8 mouse cellular contexts compared by ENCODE assay signal in genomic region chr2:30236426-30237198, GRCm38 (mm10). TPM values are rescaled to one million over a fixed set of nuclear protein-coding genes. Genes with fewer than 3 reads are reported as not detected.
A peak's percentile ranks its signal among the peaks of the same experiment; 100 is the strongest.
DNase-seq lines count a peak whose midpoint lies in the region; ATAC-seq and TF ChIP-seq lines count a peak whose summit lies in the region.

No protein-coding gene starts in this region.

- H3K27ac ChIP-seq in cortical plate, adult 2 months (ENCODE audit: insufficient read depth, low read length): peak overlapping the region; percentile 73; the same call in 1 of the 2 replicates
- peak overlapping the region; percentile 70; the same call in 1 of the 2 replicates for H3K27ac ChIP-seq in hindbrain, embryonic 11.5 days (ENCODE audit: low read depth, low read length)
- peak overlapping the region; percentile 57 for H3K27ac ChIP-seq in midbrain, embryonic 13.5 days

- H3K9ac ChIP-seq in hindbrain, embryonic 11.5 days (ENCODE audit: low read depth, low read length): peak overlapping the region; percentile 75
- H3K9ac ChIP-seq in midbrain, embryonic 13.5 days (replicated peaks): peak overlapping the region; percentile 65

- H3K4me2 ChIP-seq in hindbrain, embryonic 11.5 days (replicated peaks; ENCODE audit: low read depth, low read length): peak overlapping the region; percentile 78
- peak overlapping the region; percentile 67 for H3K4me2 ChIP-seq in midbrain, embryonic 13.5 days (replicated peaks)

- peaks cover 22% of the 10 kb centered on the region for H3K4me1 ChIP-seq in lung, adult 2 months (ENCODE audit: control insufficient read depth, insufficient read depth, low read length)
- H3K4me1 ChIP-seq in cortical plate, adult 2 months (ENCODE audit: control insufficient read depth, insufficient read depth, low read length): peaks cover 8% of the 10 kb centered on the region
- peaks cover 11% of the 10 kb centered on the region; the same call in 1 of the 2 replicates for H3K4me1 ChIP-seq in hindbrain, embryonic 11.5 days (replicated peaks; ENCODE audit: control insufficient read depth, insufficient read depth, low read length)
- H3K4me1 ChIP-seq in midbrain, embryonic 13.5 days (replicated peaks): peaks cover 30% of the 10 kb centered on the region

- 0 out of 2 replicates have a peak, but pooled peaks cover 7% of the 10 kb centered on the region for H3K36me3 ChIP-seq in hindbrain, embryonic 11.5 days (ENCODE audit: control insufficient read depth, insufficient read depth, low read length)
- peaks cover 14% of the 10 kb centered on the region for H3K36me3 ChIP-seq in midbrain, embryonic 13.5 days

- H3K4me3 ChIP-seq in lung, adult 2 months (replicated peaks; ENCODE audit: extremely low read depth, low read depth, low read length): peak overlapping the region; percentile 94
- peak overlapping the region; percentile 93 for H3K4me3 ChIP-seq in cortical plate, adult 2 months (ENCODE audit: insufficient read depth, low read length)
- H3K4me3 ChIP-seq in hindbrain, embryonic 11.5 days (ENCODE audit: low read depth, low read length): peak overlapping the region; percentile 54
- H3K4me3 ChIP-seq in midbrain, embryonic 13.5 days (replicated peaks): peak overlapping the region; percentile 70

- intact Hi-C loops in left cerebral cortex, postnatal 36 days (cut with DNase I): loop anchor here (1.0 to 10.0 kb wide), 3 partner anchors 31 to 62 kb away; partner anchors contain the start of genes Endog, Kyat1 and Spout1

- WGBS in lung, adult 2 months: 3% methylated on average over 18 of the region's 18 CpGs
- 6% methylated on average over 18 of the region's 18 CpGs for WGBS in hindbrain, embryonic 11.5 days
- 5% methylated on average over 18 of the region's 18 CpGs for WGBS in midbrain, embryonic 13.5 days

- H3K27me3 ChIP-seq in hindbrain, embryonic 11.5 days (ENCODE audit: control insufficient read depth, insufficient read depth, low read length): no peaks in the 10 kb centered on the region
- no peaks in the 10 kb centered on the region for H3K27me3 ChIP-seq in midbrain, embryonic 13.5 days

- TF ChIP-seq CTCF in lung, adult 2 months (IDR thresholded peaks at IDR 0.05; ENCODE audit: insufficient read depth, low read length): no peak
- TF ChIP-seq CTCF in cortical plate, adult 2 months (IDR thresholded peaks at IDR 0.05; ENCODE audit: extremely low read depth, insufficient read depth, low read length): no peak

- no peaks in the 10 kb centered on the region for H3K9me3 ChIP-seq in hindbrain, embryonic 11.5 days (ENCODE audit: control insufficient read depth, low read length)
- no peaks in the 10 kb centered on the region for H3K9me3 ChIP-seq in midbrain, embryonic 13.5 days

- no peak for DNase-seq in lung, adult 2 months
- no peak for DNase-seq in lung, postnatal 4 days
- peak; percentile 51 for DNase-seq in hindbrain, embryonic 11.5 days (ENCODE audit: low spot score)
- DNase-seq in left cerebral cortex, postnatal 36 days (ENCODE audit: low spot score in 2 of 2): no peak
- DNase-seq in left cerebral cortex, adult 11 months (ENCODE audit: low spot score): no peak

- TF ChIP-seq POLR2A in lung, adult 2 months (IDR thresholded peaks at IDR 0.05; ENCODE audit: borderline replicate concordance, extremely low read depth, low read depth, low read length): no peak
- TF ChIP-seq POLR2A in cortical plate, adult 2 months (IDR thresholded peaks at IDR 0.05; ENCODE audit: extremely low read depth, insufficient read depth, low read length): no peak

- ATAC-seq in hindbrain, embryonic 11.5 days (ENCODE audit: low FRiP score): peak; percentile 8; the same call in 1 of the 2 replicates
- no peak for ATAC-seq in midbrain, embryonic 13.5 days
- no peak for ATAC-seq in cerebellum, adult (ENCODE audit: insufficient number of reproducible peaks, low FRiP score, low TSS enrichment)

RNA-seq across cellular contexts. Expression of gene Lrrc8a, which starts 0.9 kb away (rescaled TPM):
- polyA plus RNA-seq in lung, adult 2 months (2012; rRNA removed): 56.5 and 66.7 TPM in 2 replicates
- polyA plus RNA-seq in cortical plate, adult 2 months (2012; rRNA removed): 32.4 and 35.3 TPM in 2 replicates
- polyA plus RNA-seq in hindbrain, embryonic 11.5 days (2014; fragmentation: Nextera tagmentation; extraction: Ambion mirVana): 47.6 and 55.9 TPM in 2 replicates
- polyA plus RNA-seq in midbrain, embryonic 13.5 days (2015; fragmentation: Nextera tagmentation; extraction: Ambion mirVana): 61.6 and 62.2 TPM in 2 replicates
- 10 to 100 TPM; 59.6 to 62.3 TPM for total RNA-seq in left cerebral cortex, postnatal 36 days (2021)

RNA-seq across cellular contexts. Expression of gene Gm28035, which starts 3.8 kb away (rescaled TPM):
- 11.6 and 18.8 TPM in 2 replicates for polyA plus RNA-seq in lung, adult 2 months (2012; rRNA removed)
- 17.7 and 18.5 TPM in 2 replicates for polyA plus RNA-seq in cortical plate, adult 2 months (2012; rRNA removed)
- 0.06 and 0.07 TPM in 2 replicates for polyA plus RNA-seq in hindbrain, embryonic 11.5 days (2014; fragmentation: Nextera tagmentation; extraction: Ambion mirVana)
- 0.39 and 0.40 TPM in 2 replicates for polyA plus RNA-seq in midbrain, embryonic 13.5 days (2015; fragmentation: Nextera tagmentation; extraction: Ambion mirVana)
- total RNA-seq in left cerebral cortex, postnatal 36 days (2021): 10 to 100 TPM in 1 of 2 experiments, 1 to 10 TPM in 1; 7.8 to 13.6 TPM

RNA-seq across cellular contexts. Expression of gene Phyhd1, which starts 29.4 kb away (rescaled TPM):
- polyA plus RNA-seq in lung, adult 2 months (2012; rRNA removed): 16.0 and 23.9 TPM in 2 replicates
- 32.2 and 34.1 TPM in 2 replicates for polyA plus RNA-seq in cortical plate, adult 2 months (2012; rRNA removed)
- 4.2 and 5.6 TPM in 2 replicates for polyA plus RNA-seq in hindbrain, embryonic 11.5 days (2014; fragmentation: Nextera tagmentation; extraction: Ambion mirVana)
- polyA plus RNA-seq in midbrain, embryonic 13.5 days (2015; fragmentation: Nextera tagmentation; extraction: Ambion mirVana): 5.7 and 7.7 TPM in 2 replicates
- 10 to 100 TPM; 13.8 to 26.5 TPM for total RNA-seq in left cerebral cortex, postnatal 36 days (2021)

RNA-seq across cellular contexts. Expression of gene Kyat1, which starts 31.0 kb away (rescaled TPM):
- polyA plus RNA-seq in lung, adult 2 months (2012; rRNA removed): 23.5 and 51.9 TPM in 2 replicates
- polyA plus RNA-seq in cortical plate, adult 2 months (2012; rRNA removed): 21.5 and 22.4 TPM in 2 replicates
- 9.4 and 10.0 TPM in 2 replicates for polyA plus RNA-seq in hindbrain, embryonic 11.5 days (2014; fragmentation: Nextera tagmentation; extraction: Ambion mirVana)
- polyA plus RNA-seq in midbrain, embryonic 13.5 days (2015; fragmentation: Nextera tagmentation; extraction: Ambion mirVana): 15.9 and 16.8 TPM in 2 replicates
- total RNA-seq in left cerebral cortex, postnatal 36 days (2021): 10 to 100 TPM; 14.2 to 15.4 TPM

RNA-seq across cellular contexts. Expression of gene Gm28038, which starts 44.2 kb away (rescaled TPM):
- polyA plus RNA-seq in lung, adult 2 months (2012; rRNA removed): not detected in 2 replicates
- not detected in 2 replicates for polyA plus RNA-seq in cortical plate, adult 2 months (2012; rRNA removed)
- polyA plus RNA-seq in hindbrain, embryonic 11.5 days (2014; fragmentation: Nextera tagmentation; extraction: Ambion mirVana): not detected in 2 replicates
- not detected in 2 replicates for polyA plus RNA-seq in midbrain, embryonic 13.5 days (2015; fragmentation: Nextera tagmentation; extraction: Ambion mirVana)
- not detected for total RNA-seq in left cerebral cortex, postnatal 36 days (2021)
